8 mouse cellular contexts compared by ENCODE assay signal in the genomic region with DNA sequence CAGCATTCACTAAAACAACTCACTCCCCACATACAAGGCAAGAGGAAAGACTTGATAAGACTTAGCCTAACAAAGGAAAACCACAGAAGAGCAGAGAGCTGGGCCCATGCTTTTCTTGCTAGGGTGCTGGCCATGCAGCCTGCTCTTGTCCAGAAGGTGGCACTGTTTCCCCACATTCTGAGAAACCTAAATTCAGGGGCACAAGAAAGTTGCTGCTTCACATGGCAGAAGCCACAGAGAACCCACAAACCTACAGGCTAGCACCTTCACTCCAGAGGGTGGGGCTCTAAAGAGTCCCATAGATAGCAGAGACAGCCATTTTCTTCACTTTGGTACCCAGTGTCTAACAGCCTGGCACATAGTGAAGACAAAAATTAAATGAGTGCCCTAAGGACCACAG. TPM values are rescaled to one million over a fixed set of nuclear protein-coding genes. Genes with fewer than 3 reads are reported as not detected.
DNase-seq lines count a peak whose midpoint lies in the region; ATAC-seq and TF ChIP-seq lines count a peak whose summit lies in the region.

No protein-coding gene starts in this region.

- no peaks in the 10 kb centered on the region for H3K9me3 ChIP-seq in forebrain, embryonic 12.5 days
- H3K9me3 ChIP-seq in intestine, embryonic 15.5 days: no peaks in the 10 kb centered on the region

- DNase-seq in urinary bladder, postnatal 14 days (ENCODE audit: low spot score): peak; percentile 50
- no peak for DNase-seq in urinary bladder, adult 2 months (ENCODE audit: low spot score)
- peak; percentile 35 for DNase-seq in c-Kit-negative CD71-positive TER-119-positive erythroid progenitor cells, embryonic 14.5 days (ENCODE audit: low read depth, low spot score)
- DNase-seq in lung, adult 18-20 months: peak; percentile 21 to 31
- DNase-seq in thymus, postnatal 10 days (ENCODE audit: low spot score in 2 of 2): peak; percentile 41 to 73

- no peak overlapping the region for H3K9ac ChIP-seq in forebrain, embryonic 12.5 days
- H3K9ac ChIP-seq in intestine, embryonic 15.5 days: no peak overlapping the region

- H3K4me1 ChIP-seq in forebrain, embryonic 12.5 days: no peaks in the 10 kb centered on the region
- no peaks in the 10 kb centered on the region for H3K4me1 ChIP-seq in intestine, embryonic 15.5 days (replicated peaks)
- no peaks in the 10 kb centered on the region for H3K4me1 ChIP-seq in olfactory bulb, adult 2 months (ENCODE audit: control insufficient read depth, insufficient read depth, low read length)

- 0 out of 2 replicates have a peak, but pooled peaks cover 8% of the 10 kb centered on the region for H3K36me3 ChIP-seq in forebrain, embryonic 12.5 days (replicated peaks)
- H3K36me3 ChIP-seq in intestine, embryonic 15.5 days: no peaks in the 10 kb centered on the region

- no peak overlapping the region for H3K27ac ChIP-seq in forebrain, embryonic 12.5 days
- H3K27ac ChIP-seq in intestine, embryonic 15.5 days: no peak overlapping the region
- no peak overlapping the region for H3K27ac ChIP-seq in olfactory bulb, adult 2 months (ENCODE audit: insufficient read depth, low read depth, low read length)

- TF ChIP-seq POLR2A in olfactory bulb, adult 2 months (IDR thresholded peaks at IDR 0.05; ENCODE audit: insufficient read depth, low read depth, low read length): no peak

- H3K4me3 ChIP-seq in forebrain, embryonic 12.5 days (replicated peaks): no peak overlapping the region
- H3K4me3 ChIP-seq in intestine, embryonic 15.5 days (replicated peaks): no peak overlapping the region
- H3K4me3 ChIP-seq in olfactory bulb, adult 2 months (ENCODE audit: insufficient read depth, low read depth, low read length): no peak overlapping the region

- TF ChIP-seq CTCF in olfactory bulb, adult 2 months (IDR thresholded peaks at IDR 0.05; ENCODE audit: insufficient read depth, low read depth, low read length): peak; percentile 52

- ATAC-seq in forebrain, embryonic 12.5 days (ENCODE audit: low FRiP score): peak; percentile 44; the same call in 1 of the 2 replicates
- ATAC-seq in intestine, embryonic 15.5 days: peak; percentile 45; the same call in 1 of the 2 replicates

- H3K4me2 ChIP-seq in forebrain, embryonic 12.5 days: no peak overlapping the region
- H3K4me2 ChIP-seq in intestine, embryonic 15.5 days (replicated peaks): no peak overlapping the region

- no peaks in the 10 kb centered on the region for H3K27me3 ChIP-seq in forebrain, embryonic 12.5 days
- no peaks in the 10 kb centered on the region for H3K27me3 ChIP-seq in intestine, embryonic 15.5 days (replicated peaks)

RNA-seq across cellular contexts. Expression of gene Rtn4ip1, which starts 52.3 kb away (rescaled TPM):
- 10.1 and 10.9 TPM in 2 replicates for polyA plus RNA-seq in urinary bladder, adult 2 months (2012; rRNA removed)
- 20.3 and 21.0 TPM in 2 replicates for polyA plus RNA-seq in forebrain, embryonic 12.5 days (2016; fragmentation: Nextera tagmentation; extraction: Ambion mirVana)
- 16.6 and 18.5 TPM in 2 replicates for polyA plus RNA-seq in intestine, embryonic 15.5 days (2015; fragmentation: Nextera tagmentation; extraction: Ambion mirVana)
- not detected in 2 replicates for polyA plus RNA-seq in olfactory bulb, adult 2 months (2012; ENCODE audit: insufficient read depth, insufficient read length, low replicate concordance, missing spikeins)

RNA-seq across cellular contexts. Expression of gene Qrsl1, which starts 52.4 kb away (rescaled TPM):
- polyA plus RNA-seq in urinary bladder, adult 2 months (2012; rRNA removed): 11.8 and 14.9 TPM in 2 replicates
- 25.3 and 26.8 TPM in 2 replicates for polyA plus RNA-seq in forebrain, embryonic 12.5 days (2016; fragmentation: Nextera tagmentation; extraction: Ambion mirVana)
- polyA plus RNA-seq in intestine, embryonic 15.5 days (2015; fragmentation: Nextera tagmentation; extraction: Ambion mirVana): 18.9 TPM in 2 replicates
- not detected in 2 replicates for polyA plus RNA-seq in olfactory bulb, adult 2 months (2012; ENCODE audit: insufficient read depth, insufficient read length, low replicate concordance, missing spikeins)

Comparison
In these comparisons a context has a peak if more than half of its experiments do, and no peak if none do; other contexts are left out.
1. RNA of gene Rtn4ip1, which starts 52.3 kb away (polyA plus RNA-seq): 20.3 to 21.0 TPM in forebrain, embryonic 12.5 days, 16.6 to 18.5 TPM in intestine, embryonic 15.5 days and 10.1 to 10.9 TPM in urinary bladder, adult 2 months; not detected in olfactory bulb, adult 2 months; every median in the first group is over 10 times any median in the second.
2. RNA of gene Qrsl1, which starts 52.4 kb away (polyA plus RNA-seq): 25.3 to 26.8 TPM in forebrain, embryonic 12.5 days, 18.9 TPM in intestine, embryonic 15.5 days and 11.8 to 14.9 TPM in urinary bladder, adult 2 months; not detected in olfactory bulb, adult 2 months; every median in the first group is over 10 times any median in the second.